Mouse (Mus musculus) CD4-positive, CD25-positive, alpha-beta regulatory T cell, adult 9 weeks (primary cell): ENCODE results near the gene Vmn1r54. TPM values are rescaled to one million over a fixed set of nuclear protein-coding genes. Genes with fewer than 3 reads are reported as not detected.

Source experiments
- polyA plus RNA-seq: library from polyadenylated mRNA; unstranded; fragments of 100-300 nt; shearing (Covaris generic); gene quantifications from one replicate; pipeline ENCODE4 v1.2.1, GENCODE M21; 2017

Gene Vmn1r54
- polyA plus RNA-seq: not detected

DNA sequence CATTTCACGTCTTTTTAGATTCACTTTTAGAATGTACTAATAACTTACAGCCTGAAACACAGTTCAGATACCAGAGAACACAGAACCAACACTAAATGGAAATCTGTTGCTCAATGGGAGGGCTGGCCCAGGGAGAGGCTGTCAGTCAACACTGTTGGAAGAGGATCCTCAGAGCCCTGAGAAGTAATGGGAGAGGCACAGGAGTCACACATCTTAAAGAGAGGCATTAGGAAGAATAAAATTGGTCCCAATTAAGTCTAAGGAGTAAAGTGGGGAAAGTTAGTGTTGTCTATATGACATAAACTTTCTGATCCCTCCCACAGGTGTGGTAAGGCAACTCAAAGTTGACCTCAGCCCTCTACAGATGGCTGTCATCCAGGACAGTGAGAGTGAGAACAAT, at the start of gene Vmn1r54:
TSS of gene Vmn1r54 (plus strand) at position 301 of the 400 bp plus-strand sequence.

DNA sequence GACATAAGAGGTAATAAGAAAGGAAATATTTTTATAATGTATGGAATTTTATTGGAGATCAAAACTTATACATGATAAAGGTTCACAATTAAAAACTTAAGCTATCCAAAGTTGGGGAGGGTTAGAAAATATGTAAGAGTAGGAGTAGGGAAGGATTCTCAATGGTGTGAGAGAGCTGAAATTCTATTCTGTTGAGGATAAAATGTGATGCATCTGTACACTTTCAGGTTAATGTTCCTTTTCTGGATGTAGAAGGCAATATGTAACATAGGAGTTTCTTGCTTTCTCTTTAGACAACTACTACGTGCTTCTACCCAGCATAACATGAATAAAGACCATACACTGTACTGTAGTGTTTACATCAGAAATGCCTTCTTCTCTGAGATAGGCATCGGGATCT, 43.6 kb upstream of the Vmn1r54 start, which contains the start of gene V1ra8:
TSS of gene V1ra8 (plus strand) at position 301 of the 400 bp plus-strand sequence.

DNA sequence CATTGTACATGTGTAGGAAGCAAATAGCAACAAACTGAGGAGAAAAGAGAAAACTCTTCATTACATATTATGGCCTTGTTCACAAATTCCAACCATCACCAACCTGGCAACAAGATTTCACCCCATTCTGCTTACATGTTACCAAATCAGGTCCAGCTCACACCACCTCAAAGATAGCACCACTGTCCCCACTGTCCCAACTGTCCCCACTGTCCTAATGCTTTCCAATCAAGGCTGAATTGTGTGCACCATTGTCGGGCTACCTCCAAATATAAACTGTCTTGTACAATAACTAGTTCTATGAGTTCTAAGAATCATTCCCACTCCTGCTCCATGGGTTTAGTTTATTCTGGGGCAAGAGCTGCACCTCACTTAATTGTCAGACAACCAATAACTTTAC, 21.8 kb upstream of the Vmn1r54 start, which contains the start of gene Vmn1r53:
TSS of gene Vmn1r53 (minus strand) at position 101 of the 400 bp plus-strand sequence.

DNA sequence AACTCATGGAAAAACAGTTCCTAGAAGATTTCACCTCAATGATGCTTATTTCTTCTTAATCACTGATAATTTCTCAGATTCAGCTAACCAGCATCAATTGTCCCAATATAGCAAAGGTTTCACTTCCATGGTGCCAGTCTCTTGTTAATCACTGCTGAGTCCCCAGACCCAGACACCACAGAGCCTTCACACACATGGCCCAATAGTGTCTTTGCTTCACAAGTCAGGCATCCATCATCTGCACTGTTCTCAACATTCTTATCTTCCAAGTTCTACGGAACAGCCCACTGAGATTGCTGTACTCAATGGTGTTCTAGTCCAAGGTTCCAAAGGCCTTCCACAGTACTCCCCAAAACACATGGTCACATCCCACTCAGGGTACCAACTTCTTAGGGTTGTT, 54.8 kb downstream of the Vmn1r54 start, which contains the start of gene BC048671:
TSS of gene BC048671 (plus strand) at position 301 of the 400 bp plus-strand sequence.

Other genes starting within 250 kb of the Vmn1r54 start
- not detected for gene Vmn1r47, start 230.2 kb upstream of the Vmn1r54 start, polyA plus RNA-seq
- not detected for gene Vmn1r48, start 209.5 kb upstream of the Vmn1r54 start, polyA plus RNA-seq
- 0.04 TPM for gene Vmn1r49, start 167.8 kb upstream of the Vmn1r54 start, polyA plus RNA-seq
- gene Vmn1r50, start 144.9 kb upstream of the Vmn1r54 start, polyA plus RNA-seq: not detected
- not detected for gene Vmn1r51, start 123.7 kb upstream of the Vmn1r54 start, polyA plus RNA-seq
- gene Vmn1r52, start 71.5 kb upstream of the Vmn1r54 start, polyA plus RNA-seq: not detected
- not detected for gene V1ra8, start 43.5 kb upstream of the Vmn1r54 start, polyA plus RNA-seq
- not detected for gene Vmn1r53, start 21.9 kb upstream of the Vmn1r54 start, polyA plus RNA-seq
- not detected for gene BC048671, start 54.9 kb downstream of the Vmn1r54 start, polyA plus RNA-seq
- gene Chst13, start 78.9 kb downstream of the Vmn1r54 start, polyA plus RNA-seq: not detected
- not detected for gene Uroc1, start 87.0 kb downstream of the Vmn1r54 start, polyA plus RNA-seq
- 2.4 TPM for gene Zxdc, start 123.2 kb downstream of the Vmn1r54 start, polyA plus RNA-seq
- gene Cfap100, start 182.5 kb downstream of the Vmn1r54 start, polyA plus RNA-seq: not detected
- not detected for gene Klf15, start 216.3 kb downstream of the Vmn1r54 start, polyA plus RNA-seq
- gene Aldh1l1, start 240.1 kb downstream of the Vmn1r54 start, polyA plus RNA-seq: 2.4 TPM